Mouse (Mus musculus): ENCODE data around the gene Tmem59. TPM values are rescaled to one million over a fixed set of nuclear protein-coding genes. Genes with fewer than 3 reads are reported as not detected.

Gene Tmem59
- total and polyA plus RNA-seq, 3 experiments, result 55.8 to 78.9 TPM; not detected in 1

DNA sequence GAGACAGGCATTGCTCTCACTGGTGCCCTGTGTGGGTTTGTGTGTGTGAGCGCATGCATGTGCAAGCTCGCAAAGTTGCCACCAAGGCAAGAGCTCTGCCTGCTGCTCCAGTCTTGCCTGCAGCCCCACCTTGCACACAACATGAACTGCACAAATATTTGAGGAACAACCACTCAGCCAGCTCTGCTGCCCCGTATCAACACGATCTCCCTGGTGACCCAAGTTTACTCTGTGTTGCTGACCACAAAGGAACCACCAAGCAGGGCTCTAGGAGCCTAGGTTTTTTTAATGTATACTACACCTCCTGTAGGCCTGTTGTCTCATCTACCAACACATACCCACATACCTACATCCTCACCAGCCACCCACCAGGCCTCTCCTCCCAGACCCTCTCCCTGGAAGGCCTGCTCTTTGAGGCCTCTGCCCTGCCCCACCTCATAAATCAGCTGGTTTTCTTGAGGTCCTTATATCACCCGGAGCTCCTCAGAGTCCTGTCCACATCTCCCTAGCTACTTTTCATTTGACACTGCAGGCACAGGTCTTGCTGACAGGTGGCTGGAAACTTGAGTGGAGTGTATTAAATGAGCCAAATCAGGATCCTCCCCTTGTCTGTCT, 32.4 kb downstream of the Tmem59 start:
- H3K9me3 ChIP-seq (replicated peaks; ENCODE audit: insufficient read depth, low read length), result no peaks in the 10 kb centered on the region
- 0 out of 4 replicates have a peak overlapping the region, but pooled peaks of 1 of the 2 experiments have one; percentile 2 for H3K4me3 ChIP-seq (ENCODE audit: control insufficient read depth in 1 of 2, insufficient read depth in 1 of 2, low read depth in 2 of 2, low read length in 2 of 2)
- peaks cover 0 to 7% of the 10 kb centered on the region in 2 experiments; a peak in 2 of 4 replicates for H3K36me3 ChIP-seq (ENCODE audit: control insufficient read depth in 1 of 2, insufficient read depth in 2 of 2, low read length in 2 of 2)
- H3K4me1 ChIP-seq (ENCODE audit: control insufficient read depth in 1 of 2, insufficient read depth in 2 of 2, low read length in 2 of 2), result peaks cover 8 to 23% of the 10 kb centered on the region in 2 experiments
- H3K27ac ChIP-seq (ENCODE audit: control insufficient read depth, low read depth, low read length), result no peak overlapping the region
- H3K27me3 ChIP-seq (ENCODE audit: control insufficient read depth in 1 of 2, insufficient read depth in 2 of 2, low read length in 2 of 2), result no peaks in the 10 kb centered on the region
- no peaks in the 10 kb centered on the region for H3K79me2 ChIP-seq (ENCODE audit: control insufficient read depth, insufficient read depth, low read length, poor library complexity)
- TF ChIP-seq ZNF384 (IDR thresholded peaks at IDR 0.05; ENCODE audit: low read depth, low read length) (peak; percentile 53), MAX (IDR thresholded peaks at IDR 0.05; ENCODE audit: low read length) (no peak), UBTF (IDR thresholded peaks at IDR 0.05; ENCODE audit: borderline replicate concordance, insufficient read depth, low read depth, low read length) (no peak), GATA1 (IDR thresholded peaks at IDR 0.05; ENCODE audit: low read depth, low read length) (0 out of 2 replicates have a peak, but pooled peaks have one; percentile 48), EP300 (IDR thresholded peaks at IDR 0.05; ENCODE audit: low read depth in 1 of 2, low read length in 2 of 2) (peak; percentile 12 to 57; a peak in 3 of 4 replicates), ETS1 (IDR thresholded peaks at IDR 0.05; ENCODE audit: low read depth, low read length) (0 out of 2 replicates have a peak, but pooled peaks have one; percentile 24), SIN3A (IDR thresholded peaks at IDR 0.05; ENCODE audit: low read length) (0 out of 2 replicates have a peak, but pooled peaks have one; percentile 29)
- no peak overlapping the region for H3K9ac ChIP-seq (ENCODE audit: control insufficient read depth, low read depth, low read length, poor library complexity, severe bottlenecking)
- DNase-seq (ENCODE audit: low read depth, low spot score), result peak; percentile 75

DNA sequence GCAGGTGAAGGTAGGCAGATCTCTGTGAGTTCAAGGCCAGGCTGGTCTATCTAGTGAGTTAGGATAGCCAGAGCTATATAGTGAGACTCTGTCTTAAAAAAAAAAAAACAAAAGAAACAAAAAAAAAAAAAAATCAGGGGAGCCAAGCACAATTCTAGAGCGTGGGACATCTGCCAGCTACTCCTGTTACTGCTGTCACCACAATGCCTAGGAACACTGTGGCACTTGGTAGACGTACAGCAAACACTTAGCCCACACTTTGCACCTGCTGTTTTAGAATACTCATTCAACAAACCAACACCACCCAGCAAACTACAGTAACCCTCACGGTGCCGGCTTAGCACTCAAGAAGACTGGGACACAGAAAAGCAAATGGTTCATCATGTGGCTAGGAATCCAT, 33.3 kb downstream of the Tmem59 start:
- H3K9me3 ChIP-seq (replicated peaks; ENCODE audit: insufficient read depth, low read length), result no peaks in the 10 kb centered on the region
- no peaks in the 10 kb centered on the region for H3K79me2 ChIP-seq (ENCODE audit: control insufficient read depth, insufficient read depth, low read length, poor library complexity)
- H3K27ac ChIP-seq (ENCODE audit: control insufficient read depth, low read depth, low read length), result no peak overlapping the region
- TF ChIP-seq ZNF384 (IDR thresholded peaks at IDR 0.05; ENCODE audit: low read depth, low read length) (peak; percentile 70), RAD21 (IDR thresholded peaks at IDR 0.05; ENCODE audit: low read depth, low read length) (no peak)
- H3K36me3 ChIP-seq (ENCODE audit: control insufficient read depth in 1 of 2, insufficient read depth in 2 of 2, low read length in 2 of 2), result peaks cover 0 to 7% of the 10 kb centered on the region in 2 experiments; a peak in 2 of 4 replicates
- no peaks in the 10 kb centered on the region for H3K27me3 ChIP-seq (ENCODE audit: control insufficient read depth in 1 of 2, insufficient read depth in 2 of 2, low read length in 2 of 2)
- no peak for DNase-seq (ENCODE audit: low read depth, low spot score)
- no peak overlapping the region for H3K9ac ChIP-seq (ENCODE audit: control insufficient read depth, low read depth, low read length, poor library complexity, severe bottlenecking)
- no peak overlapping the region for H3K4me3 ChIP-seq (ENCODE audit: control insufficient read depth in 1 of 2, insufficient read depth in 1 of 2, low read depth in 2 of 2, low read length in 2 of 2)
- H3K4me1 ChIP-seq (ENCODE audit: control insufficient read depth in 1 of 2, insufficient read depth in 2 of 2, low read length in 2 of 2), result peaks cover 8 to 23% of the 10 kb centered on the region in 2 experiments

DNA sequence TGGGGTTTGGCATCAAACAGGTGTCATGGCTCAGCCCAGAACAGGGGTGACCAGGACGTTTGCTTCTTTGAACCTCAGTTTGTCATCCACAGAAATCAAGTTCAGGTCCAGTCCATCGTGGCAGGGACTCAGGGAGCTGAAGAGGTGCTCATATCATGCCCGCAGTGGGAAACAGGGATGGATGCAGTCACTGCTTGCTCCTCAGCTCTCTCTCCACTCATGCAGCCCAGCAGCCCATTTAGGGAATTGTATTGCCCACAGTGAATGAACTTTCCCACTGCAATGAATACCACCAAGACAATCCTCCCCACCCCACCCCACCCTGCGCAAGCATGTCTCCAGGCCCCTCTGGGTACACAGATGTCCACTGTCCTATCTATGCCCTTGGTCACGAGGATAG, 33.7 kb downstream of the Tmem59 start:
- H3K27me3 ChIP-seq (ENCODE audit: control insufficient read depth in 1 of 2, insufficient read depth in 2 of 2, low read length in 2 of 2), result no peaks in the 10 kb centered on the region
- H3K79me2 ChIP-seq (ENCODE audit: control insufficient read depth, insufficient read depth, low read length, poor library complexity), result no peaks in the 10 kb centered on the region
- H3K4me3 ChIP-seq (ENCODE audit: control insufficient read depth in 1 of 2, insufficient read depth in 1 of 2, low read depth in 2 of 2, low read length in 2 of 2), result no peak overlapping the region
- no peaks in the 10 kb centered on the region for H3K9me3 ChIP-seq (replicated peaks; ENCODE audit: insufficient read depth, low read length)
- no peak overlapping the region for H3K27ac ChIP-seq (ENCODE audit: control insufficient read depth, low read depth, low read length)
- DNase-seq (ENCODE audit: low read depth, low spot score), result no peak
- H3K9ac ChIP-seq (ENCODE audit: control insufficient read depth, low read depth, low read length, poor library complexity, severe bottlenecking), result no peak overlapping the region
- TF ChIP-seq MXI1 (IDR thresholded peaks at IDR 0.05; ENCODE audit: low read depth, low read length), result no peak
- no peak for TF ChIP-seq USF2 (IDR thresholded peaks at IDR 0.05; ENCODE audit: borderline replicate concordance in 1 of 2, insufficient read depth in 1 of 2, low read depth in 1 of 2, low read length in 2 of 2)
- no peak for TF ChIP-seq SIN3A (IDR thresholded peaks at IDR 0.05; ENCODE audit: low read length)
- no peak for TF ChIP-seq TCF12 (IDR thresholded peaks at IDR 0.05; ENCODE audit: low read depth, low read length)
- TF ChIP-seq GABPA (IDR thresholded peaks at IDR 0.05; ENCODE audit: low read depth, low read length), result no peak
- TF ChIP-seq TAL1 (IDR thresholded peaks at IDR 0.05; ENCODE audit: low read length), result no peak
- no peak for TF ChIP-seq USF1 (IDR thresholded peaks at IDR 0.05; ENCODE audit: low read depth, low read length)
- no peak for TF ChIP-seq NRF1 (IDR thresholded peaks at IDR 0.05; ENCODE audit: insufficient read depth, low read depth, low read length, poor library complexity, severe bottlenecking)
- no peak for TF ChIP-seq CHD1 (IDR thresholded peaks at IDR 0.05; ENCODE audit: low read depth, low read length)
- no peak for TF ChIP-seq CHD2 (IDR thresholded peaks at IDR 0.05; ENCODE audit: low read length)
- no peak for TF ChIP-seq JUND (IDR thresholded peaks at IDR 0.05; ENCODE audit: low read depth, low read length)
- TF ChIP-seq UBTF (IDR thresholded peaks at IDR 0.05; ENCODE audit: borderline replicate concordance, insufficient read depth, low read depth, low read length), result no peak
- TF ChIP-seq SMC3 (IDR thresholded peaks at IDR 0.05; ENCODE audit: low read depth, low read length), result no peak
- TF ChIP-seq POLR2AphosphoS5 (IDR thresholded peaks at IDR 0.05; ENCODE audit: borderline replicate concordance, low read depth, low read length), result no peak
- no peak for TF ChIP-seq MAZ (IDR thresholded peaks at IDR 0.05; ENCODE audit: low read depth, low read length)
- TF ChIP-seq POLR2A (IDR thresholded peaks at IDR 0.05; ENCODE audit: control insufficient read depth in 1 of 2, insufficient read depth in 1 of 2, low read depth in 1 of 2, low read length in 2 of 2, poor library complexity in 1 of 2), result no peak
- peaks cover 0 to 12% of the 10 kb centered on the region in 2 experiments; a peak in 2 of 4 replicates for H3K36me3 ChIP-seq (ENCODE audit: control insufficient read depth in 1 of 2, insufficient read depth in 2 of 2, low read length in 2 of 2)
- H3K4me1 ChIP-seq (ENCODE audit: control insufficient read depth in 1 of 2, insufficient read depth in 2 of 2, low read length in 2 of 2), result peaks cover 11 to 27% of the 10 kb centered on the region in 2 experiments

All from MEL (cell line).